Mouse (Mus musculus) hindbrain, embryonic 10.5 days (tissue): ENCODE data around the gene Zfp748. TPM values are rescaled to one million over a fixed set of nuclear protein-coding genes. Genes with fewer than 3 reads are reported as not detected.
A peak's percentile ranks its signal among the peaks of the same experiment; 100 is the strongest.

Source experiments
- DNase-seq: peaks from one replicate; pipeline ENCODE4 v3.0.0-alpha.2; 2017; ENCODE audit warnings: low spot score
- H3K27ac ChIP-seq: fragments of 300-500 bp; sonication (generic); 2 replicates; pipeline ENCODE4 v1.5.1; 2016; ENCODE audit warnings: mild to moderate bottlenecking, moderate library complexity
- H3K27me3 ChIP-seq: fragments of 300-500 bp; sonication (generic); 2 replicates; pipeline ENCODE4 v1.6.1; 2016; ENCODE audit warnings: mild to moderate bottlenecking; ENCODE audit not compliant: poor library complexity, insufficient read depth, severe bottlenecking
- H3K36me3 ChIP-seq: fragments of 300-500 bp; sonication (generic); 2 replicates; pipeline ENCODE4 v1.6.1; 2016; ENCODE audit warnings: mild to moderate bottlenecking, moderate library complexity
- H3K4me1 ChIP-seq: fragments of 300-500 bp; sonication (generic); replicated peaks from 2 replicates; pipeline ENCODE4 v1.6.1; 2016; ENCODE audit warnings: mild to moderate bottlenecking
- H3K4me3 ChIP-seq: fragments of 300-500 bp; sonication (generic); 2 replicates; pipeline ENCODE4 v1.5.1; 2016; ENCODE audit warnings: mild to moderate bottlenecking, moderate library complexity
- H3K9me3 ChIP-seq: fragments of 300-500 bp; sonication (generic); 2 replicates; pipeline ENCODE4 v1.6.1; 2016; ENCODE audit warnings: mild to moderate bottlenecking, moderate library complexity
- WGBS: fragments of 180-500 bp; shearing (Covaris S2); methylation state at CpG from one replicate; pipeline ENCODE4 v1.1.7; 2016; 5-methylcytosine and 5-hydroxymethylcytosine counted together
- polyA plus RNA-seq: library from polyadenylated mRNA; unstranded; fragments of >200 nt; fragmentation: Nextera tagmentation; extraction: Ambion mirVana; gene quantifications from 2 replicates; pipeline ENCODE4 v1.2.1, GENCODE M21; 2016

Zfp748 gene
- polyA plus RNA-seq, result 15.1 and 15.4 TPM in 2 replicates

- Histone ChIP-seq H3K9me3 (no peaks in the 10 kb centered on the region), H3K36me3 (peaks cover 9% of the 10 kb centered on the region), H3K4me3 (peak within 1 kb of the TSS; percentile 91), H3K4me1 (peaks cover 13% of the 10 kb centered on the region), H3K27ac (peak within 1 kb of the TSS; percentile 97), H3K27me3 (no peaks in the 10 kb centered on the region)
- WGBS, result 84% methylated on average over 4 of the region's 4 CpGs
- DNase-seq, result no peak
Measured at GRCm38 (mm10) chr13:67553730-67554129, at the start of gene Zfp748. Gene Zfp748 (minus strand): TSS chr13:67553830.

DNA sequence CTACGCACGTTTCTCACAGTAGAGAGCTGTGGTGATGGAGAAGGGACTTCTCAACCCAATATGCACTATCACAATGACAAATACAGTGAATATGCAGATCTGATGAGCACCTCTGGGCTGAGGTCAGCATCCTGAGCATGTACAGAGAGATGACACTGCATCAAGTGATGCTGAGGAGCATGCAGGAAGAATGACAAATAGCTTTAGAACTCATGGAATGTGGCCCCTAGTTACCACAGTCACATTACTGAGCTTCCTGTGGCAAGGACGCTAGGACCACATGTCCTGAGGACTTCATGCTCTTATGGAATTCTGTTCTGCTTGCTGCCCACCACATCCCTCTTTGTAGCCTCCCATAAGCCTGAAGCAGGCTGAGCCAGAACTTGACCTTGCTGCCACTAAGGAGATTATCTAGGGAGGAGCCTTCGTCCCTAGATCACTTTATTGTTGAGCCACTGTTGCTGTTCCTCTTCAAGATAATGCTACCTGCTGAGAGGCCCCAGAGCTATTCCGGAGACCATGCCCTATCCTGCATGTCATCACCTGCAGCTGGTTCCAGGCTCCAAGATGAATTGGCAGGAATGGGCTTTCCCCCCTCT is 19.1 kb upstream of the Zfp748 start:
- Histone ChIP-seq H3K9me3 (no peaks in the 10 kb centered on the region), H3K4me3 (no peak overlapping the region), H3K27me3 (no peaks in the 10 kb centered on the region), H3K27ac (no peak overlapping the region), H3K4me1 (no peaks in the 10 kb centered on the region), H3K36me3 (no peaks in the 10 kb centered on the region)
- 75% methylated on average over 5 of the region's 5 CpGs for WGBS
- DNase-seq, result no peak

GRCm38 (mm10) chr13:67552505-67553346 is 904 bp downstream of the Zfp748 start:
- Histone ChIP-seq H3K4me1 (peaks cover 13% of the 10 kb centered on the region), H3K27me3 (no peaks in the 10 kb centered on the region), H3K9me3 (no peaks in the 10 kb centered on the region), H3K4me3 (peak overlapping the region; percentile 91), H3K36me3 (peaks cover 9% of the 10 kb centered on the region), H3K27ac (peak overlapping the region; percentile 97)
- DNase-seq, result peak; percentile 87
- 1% methylated on average over 44 of the region's 44 CpGs for WGBS

DNA sequence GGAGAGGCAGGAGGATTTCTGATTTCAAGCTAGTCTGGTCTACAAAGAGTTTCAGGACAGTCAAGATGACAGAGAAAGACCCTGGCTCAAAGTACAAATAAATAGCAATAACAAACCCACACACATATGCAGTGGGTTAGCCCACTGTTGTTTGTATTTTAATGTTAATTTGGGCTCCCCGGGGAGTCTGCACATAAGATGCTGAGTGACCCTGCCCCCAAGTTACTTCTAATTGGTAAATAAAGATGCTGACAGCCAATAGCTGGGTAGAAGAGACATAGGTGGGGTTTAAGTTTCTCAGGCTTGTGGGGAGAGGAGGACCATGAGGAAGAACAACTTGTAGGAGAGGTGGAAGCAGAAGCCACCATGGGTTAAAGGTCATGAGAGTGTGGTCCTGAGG is 7.7 kb downstream of the Zfp748 start:
- no peak for DNase-seq
- Histone ChIP-seq H3K27ac (no peak overlapping the region), H3K4me1 (no peaks in the 10 kb centered on the region), H3K9me3 (peaks cover 12% of the 10 kb centered on the region), H3K4me3 (no peak overlapping the region), H3K27me3 (no peaks in the 10 kb centered on the region), H3K36me3 (peaks cover 66% of the 10 kb centered on the region)
- WGBS, result 83% methylated on average over 1 of the region's 1 CpGs

GRCm38 (mm10) chr13:67527049-67527730 is 26.4 kb downstream of the Zfp748 start:
- Histone ChIP-seq H3K27ac (no peak overlapping the region), H3K27me3 (no peaks in the 10 kb centered on the region), H3K4me1 (peaks cover 16% of the 10 kb centered on the region), H3K4me3 (no peak overlapping the region), H3K36me3 (no peaks in the 10 kb centered on the region), H3K9me3 (no peaks in the 10 kb centered on the region)
- DNase-seq, result no peak
- WGBS, result 75% methylated on average over 3 of the region's 3 CpGs

- Histone ChIP-seq H3K27ac (peak within 1 kb of the TSS; percentile 90), H3K4me3 (peak within 1 kb of the TSS; percentile 91), H3K4me1 (peaks cover 16% of the 10 kb centered on the region), H3K27me3 (no peaks in the 10 kb centered on the region), H3K9me3 (no peaks in the 10 kb centered on the region), H3K36me3 (peaks cover 10% of the 10 kb centered on the region)
- WGBS, result under 1% methylated on average over 27 of the region's 27 CpGs
- peak; percentile 91 for DNase-seq
Measured at GRCm38 (mm10) chr13:67525753-67526410, 27.7 kb downstream of the Zfp748 start, which contains the start of the genes Gm26965 and Zfp87. Gene Gm26965 (minus strand): TSS chr13:67526151. Gene Zfp87 (minus strand): TSS chr13:67526177.

DNA sequence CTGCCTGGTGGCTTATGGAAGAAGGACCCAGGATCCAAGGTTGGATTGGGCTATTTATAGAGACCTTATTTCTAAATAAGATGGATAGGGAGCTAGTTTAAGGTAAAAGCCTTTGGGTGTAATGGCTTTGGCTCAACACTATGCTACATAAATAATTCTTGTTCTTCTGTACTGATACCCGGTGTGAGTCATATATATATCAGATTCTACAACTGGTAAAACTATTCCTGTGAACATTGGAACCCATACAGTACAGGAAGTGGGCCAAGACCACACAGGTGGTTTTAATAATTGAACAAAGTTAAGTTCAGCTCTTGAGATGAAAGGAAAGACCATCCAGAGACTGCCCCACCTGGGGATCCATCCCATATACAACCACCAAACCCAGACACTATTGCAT is 52.7 kb downstream of the Zfp748 start:
- H3K4me1 ChIP-seq, result peaks cover 9% of the 10 kb centered on the region
- DNase-seq, result no peak

GRCm38 (mm10) chr13:67500084-67500719 is 53.4 kb downstream of the Zfp748 start, which contains the start of gene Zfp58:
Gene Zfp58 (minus strand): TSS chr13:67500555.
- H3K9me3 ChIP-seq, result no peaks in the 10 kb centered on the region
- H3K4me3 ChIP-seq, result peak within 1 kb of the TSS; percentile 72
- H3K27me3 ChIP-seq, result no peaks in the 10 kb centered on the region
- H3K36me3 ChIP-seq, result peaks cover 11% of the 10 kb centered on the region
- H3K27ac ChIP-seq, result peak within 1 kb of the TSS; percentile 87
- DNase-seq, result peak; percentile 80
- H3K4me1 ChIP-seq, result peaks cover 9% of the 10 kb centered on the region
- under 1% methylated on average over 22 of the region's 22 CpGs for WGBS

More for the DNA sequence above, 52.7 kb downstream of the Zfp748 start:
- Histone ChIP-seq H3K9me3 (no peaks in the 10 kb centered on the region), H3K36me3 (peaks cover 4% of the 10 kb centered on the region; the same call in 1 of the 2 replicates), H3K27ac (no peak overlapping the region), H3K27me3 (no peaks in the 10 kb centered on the region), H3K4me3 (no peak overlapping the region)
- 81% methylated on average over 1 of the region's 1 CpGs for WGBS

- Histone ChIP-seq H3K9me3 (peaks cover 22% of the 10 kb centered on the region), H3K27me3 (no peaks in the 10 kb centered on the region), H3K4me1 (peaks cover 9% of the 10 kb centered on the region), H3K36me3 (peaks cover 57% of the 10 kb centered on the region), H3K27ac (no peak overlapping the region), H3K4me3 (no peak overlapping the region)
- WGBS, result 86% methylated on average over 1 of the region's 1 CpGs
- DNase-seq, result no peak
Measured at GRCm38 (mm10) chr13:67495631-67496030, 58.0 kb downstream of the Zfp748 start.
